Mouse (Mus musculus) spleen, embryonic (tissue): Measurements from ENCODE around the gene Spag5.

ENCODE experiments used
- CTCF ChIA-PET: fragments of 350-600 bp; sonication (Branson Sonifier 250); formaldehyde crosslinking; loops from one replicate; lab custom pipeline; 2022; lab: Charles Lee

The Spag5 gene

GRCm38 (mm10) chr11:78322076-78322831, 20.9 kb downstream of the Spag5 start:
- CTCF ChIA-PET = interaction anchor here (0.7 kb wide), 2 partner anchors 14 to 22 kb away, joined by 4 read pairs; no protein-coding TSS in a partner anchor

- CTCF ChIA-PET = no interaction called here
Observed at GRCm38 (mm10) chr11:78322860-78323259, 21.5 kb downstream of the Spag5 start, which contains the start of gene Aldoc. Gene Aldoc, plus strand, starts transcription at chr11:78322968.

- CTCF ChIA-PET = interaction anchor here (0.5 to 0.6 kb wide), 2 partner anchors 13 to 745 kb away, joined by 3 to 12 read pairs; no protein-coding TSS in a partner anchor
Observed at GRCm38 (mm10) chr11:78324000-78324785, 22.9 kb downstream of the Spag5 start.

GRCm38 (mm10) chr11:78324965-78325364, 23.6 kb downstream of the Spag5 start:
- CTCF ChIA-PET = no interaction called here

- CTCF ChIA-PET = no interaction called here
Observed at GRCm38 (mm10) chr11:78327215-78327614, 25.9 kb downstream of the Spag5 start.

- CTCF ChIA-PET = interaction anchor here (0.7 kb wide), 1 partner anchor 24 kb away, joined by 4 read pairs; no protein-coding TSS in a partner anchor
Observed at GRCm38 (mm10) chr11:78327634-78328511, 26.5 kb downstream of the Spag5 start, which contains the start of gene Pigs. Gene Pigs, plus strand, starts transcription at chr11:78328415.

GRCm38 (mm10) chr11:78328512-78329056, 27.3 kb downstream of the Spag5 start:
- CTCF ChIA-PET = interaction anchor here (0.7 kb wide), 1 partner anchor 23 kb away, joined by 4 read pairs; no protein-coding TSS in a partner anchor

- CTCF ChIA-PET = no interaction called here
Observed at GRCm38 (mm10) chr11:78332676-78333075, 31.3 kb downstream of the Spag5 start.

- CTCF ChIA-PET = no interaction called here
Observed at GRCm38 (mm10) chr11:78333992-78334391, 32.7 kb downstream of the Spag5 start.

- CTCF ChIA-PET = interaction anchor here (0.7 kb wide), 1 partner anchor 13 kb away, joined by 12 read pairs; no protein-coding TSS in a partner anchor
Observed at GRCm38 (mm10) chr11:78337040-78337439, 35.7 kb downstream of the Spag5 start.

- CTCF ChIA-PET = interaction anchor here (0.6 kb wide), 1 partner anchor 15 kb away, joined by 3 read pairs; no protein-coding TSS in a partner anchor
Observed at GRCm38 (mm10) chr11:78341702-78342101, 40.4 kb downstream of the Spag5 start.

- CTCF ChIA-PET = no interaction called here
Observed at GRCm38 (mm10) chr11:78343381-78344327, 42.3 kb downstream of the Spag5 start, which contains the start of gene Unc119. Gene Unc119, plus strand, starts transcription at chr11:78343482.

- CTCF ChIA-PET = interaction anchor here (0.5 to 1.1 kb wide), 2 partner anchors 10 to 22 kb away, joined by 3 to 4 read pairs; no protein-coding TSS in a partner anchor
Observed at GRCm38 (mm10) chr11:78344328-78344889, 43.1 kb downstream of the Spag5 start.

- CTCF ChIA-PET = interaction anchor here (0.5 to 1.1 kb wide), 2 partner anchors 10 to 23 kb away, joined by 3 to 4 read pairs; no protein-coding TSS in a partner anchor
Observed at GRCm38 (mm10) chr11:78344890-78345715, 43.8 kb downstream of the Spag5 start.

GRCm38 (mm10) chr11:78345801-78346200, 44.5 kb downstream of the Spag5 start:
- CTCF ChIA-PET = interaction anchor here (1.1 kb wide), 1 partner anchor 9 kb away, joined by 3 read pairs; no protein-coding TSS in a partner anchor

GRCm38 (mm10) chr11:78346326-78347069, 45.2 kb downstream of the Spag5 start:
- CTCF ChIA-PET = interaction anchor here (0.6 to 1.1 kb wide), 3 partner anchors 10 to 1602 kb away, joined by 3 to 8 read pairs (median 5); no protein-coding TSS in a partner anchor
